Mouse (Mus musculus): ENCODE measurements around the gene Meis2. TPM values are rescaled to one million over a fixed set of nuclear protein-coding genes. Genes with fewer than 3 reads are reported as not detected.
A peak's percentile ranks its signal among the peaks of the same experiment; 100 is the strongest.

The Meis2 gene
- polyA plus RNA-seq, 1 experiment from 2014 or later = 1.4 TPM

DNA sequence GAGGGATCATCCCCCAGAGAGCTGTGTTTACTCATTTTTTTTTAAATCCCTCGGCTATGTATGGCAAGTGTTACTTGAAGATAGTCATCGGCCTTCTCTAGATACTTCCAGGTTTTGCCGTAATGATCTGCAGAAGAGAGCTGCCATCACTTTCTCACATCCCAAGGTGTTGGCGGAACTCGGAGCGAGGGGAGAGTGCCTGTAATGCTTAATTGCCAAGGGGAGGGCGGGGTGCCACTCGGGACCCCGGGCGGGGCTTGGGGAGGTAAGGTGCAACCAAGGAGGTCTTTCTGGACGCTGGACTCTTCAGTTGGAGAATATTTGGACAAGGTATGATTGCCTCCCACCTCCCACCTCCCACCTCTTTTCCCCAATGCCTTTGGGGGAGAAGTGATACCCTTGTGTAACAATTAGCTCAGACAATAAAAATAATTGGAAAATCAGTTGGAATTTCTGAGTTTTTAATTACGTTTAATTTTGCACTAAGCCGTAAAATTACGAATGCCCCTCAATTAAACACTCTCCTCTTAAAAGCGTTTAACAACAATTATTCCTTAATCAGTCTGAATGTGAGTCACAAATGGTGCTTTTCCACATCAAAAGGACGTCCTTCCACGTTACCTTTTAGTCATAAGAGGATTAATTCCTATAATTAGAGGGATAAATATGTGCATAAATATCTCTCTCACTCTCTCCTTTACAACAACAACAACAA is 9.2 kb upstream of the Meis2 start:
- no peak for ATAC-seq (ENCODE audit: insufficient read depth)
- Histone ChIP-seq H3K36me3 (replicated peaks) (no peaks in the 10 kb centered on the region), H3K27ac (replicated peaks) (no peak overlapping the region), H3K4me3 (replicated peaks) (no peak overlapping the region), H3K4me1 (replicated peaks) (peaks cover 3% of the 10 kb centered on the region; the same call in 1 of the 2 replicates), H3K9me3 (replicated peaks) (no peaks in the 10 kb centered on the region), H3K9ac (no peak overlapping the region), H3K4me2 (no peak overlapping the region; the same call in 1 of the 2 replicates), H3K27me3 (peaks cover 81% of the 10 kb centered on the region)
- WGBS (ENCODE audit: insufficient replicate concordance) = 9% methylated on average over 17 of the region's 17 CpGs

DNA sequence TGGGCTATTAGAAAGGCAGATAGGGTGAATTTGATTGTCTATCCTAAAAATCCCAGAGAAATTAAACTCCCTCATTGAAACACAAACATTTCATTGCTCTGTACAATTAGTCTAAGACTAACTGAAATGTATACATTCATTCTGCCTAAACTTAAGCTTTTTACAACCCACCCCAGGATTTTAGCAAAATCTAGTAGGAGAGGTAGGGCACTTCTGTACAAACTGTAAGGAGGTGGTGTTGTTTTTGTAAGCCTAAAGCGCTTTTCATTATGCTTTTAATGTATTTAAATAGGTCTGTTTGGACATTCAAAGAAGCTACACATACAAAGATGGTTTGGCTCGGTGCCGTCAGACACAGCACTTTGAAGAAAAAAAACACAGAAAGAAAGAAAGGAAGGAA is 8.4 kb upstream of the Meis2 start:
- H3K9me3 ChIP-seq (replicated peaks) = no peaks in the 10 kb centered on the region
- no peak overlapping the region for H3K9ac ChIP-seq
- no peaks in the 10 kb centered on the region for H3K36me3 ChIP-seq (replicated peaks)
- no peak overlapping the region for H3K4me3 ChIP-seq (replicated peaks)
- no peak overlapping the region for H3K4me2 ChIP-seq
- peaks cover 89% of the 10 kb centered on the region for H3K27me3 ChIP-seq
- H3K4me1 ChIP-seq (replicated peaks) = peaks cover 3% of the 10 kb centered on the region; the same call in 1 of the 2 replicates
- H3K27ac ChIP-seq (replicated peaks) = no peak overlapping the region
- no peak for ATAC-seq (ENCODE audit: insufficient read depth)
- WGBS (ENCODE audit: insufficient replicate concordance) = 27% methylated on average over 3 of the region's 3 CpGs

DNA sequence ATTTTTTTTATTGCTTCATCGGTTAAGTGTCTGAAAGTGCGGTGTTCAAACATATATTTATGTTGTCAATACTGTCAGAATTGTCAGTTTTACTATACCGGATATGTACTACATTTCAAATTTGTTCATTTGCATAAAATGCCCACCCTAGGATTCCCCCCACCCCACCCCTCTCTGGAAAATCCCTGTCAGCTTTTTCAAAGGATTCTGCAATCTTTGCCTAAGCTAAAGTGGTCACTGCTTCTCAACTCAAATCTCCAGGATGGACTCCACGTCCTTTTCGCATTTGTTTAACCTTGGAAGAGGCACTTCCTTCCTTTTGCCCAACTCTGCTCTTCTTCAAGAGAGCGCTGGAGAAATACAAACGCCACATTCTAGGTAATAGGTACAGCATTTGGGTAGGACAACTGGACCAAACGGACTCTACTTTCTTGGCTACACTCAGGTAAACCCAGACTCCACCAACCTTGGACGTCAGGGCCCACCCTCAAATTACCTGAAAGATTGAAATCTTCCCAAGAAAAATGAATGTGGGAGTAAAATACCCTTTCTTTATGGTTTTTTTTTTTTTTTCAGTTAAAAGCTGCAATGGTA is 7.8 kb upstream of the Meis2 start:
- Histone ChIP-seq H3K27ac (replicated peaks) (no peak overlapping the region), H3K4me3 (replicated peaks) (no peak overlapping the region), H3K9me3 (replicated peaks) (no peaks in the 10 kb centered on the region), H3K9ac (no peak overlapping the region), H3K4me1 (replicated peaks) (peaks cover 3% of the 10 kb centered on the region; the same call in 1 of the 2 replicates), H3K27me3 (peaks cover 95% of the 10 kb centered on the region), H3K36me3 (replicated peaks) (no peaks in the 10 kb centered on the region), H3K4me2 (no peak overlapping the region)
- no peak for ATAC-seq (ENCODE audit: insufficient read depth)
- WGBS (ENCODE audit: insufficient replicate concordance) = 16% methylated on average over 9 of the region's 9 CpGs

DNA sequence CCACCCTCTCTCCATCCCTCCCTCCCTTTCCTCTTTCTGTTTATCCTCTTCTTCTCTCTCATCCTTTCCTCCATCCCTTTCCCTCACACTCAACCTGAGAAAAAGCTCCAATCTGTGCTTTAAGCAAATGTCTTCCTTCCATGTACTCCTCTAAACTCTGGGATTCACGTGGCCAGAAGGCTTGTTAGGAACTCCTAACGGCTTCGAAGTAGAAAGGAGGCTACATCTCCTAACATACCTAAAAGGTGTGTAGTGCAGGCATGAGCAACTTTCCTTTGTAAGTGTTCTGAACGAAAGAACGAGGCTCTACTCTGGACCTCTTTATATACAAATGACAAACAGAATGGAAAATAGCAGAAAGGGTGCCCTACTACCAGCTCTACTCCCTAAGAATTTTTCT is 7.1 kb upstream of the Meis2 start:
- Histone ChIP-seq H3K4me2 (no peak overlapping the region), H3K9ac (no peak overlapping the region), H3K9me3 (replicated peaks) (no peaks in the 10 kb centered on the region), H3K4me3 (replicated peaks) (no peak overlapping the region), H3K4me1 (replicated peaks) (peaks cover 3% of the 10 kb centered on the region), H3K27me3 (peaks cover 99% of the 10 kb centered on the region), H3K27ac (replicated peaks) (no peak overlapping the region), H3K36me3 (replicated peaks) (no peaks in the 10 kb centered on the region)
- WGBS (ENCODE audit: insufficient replicate concordance) = 8% methylated on average over 5 of the region's 5 CpGs
- no peak for ATAC-seq (ENCODE audit: insufficient read depth)

DNA sequence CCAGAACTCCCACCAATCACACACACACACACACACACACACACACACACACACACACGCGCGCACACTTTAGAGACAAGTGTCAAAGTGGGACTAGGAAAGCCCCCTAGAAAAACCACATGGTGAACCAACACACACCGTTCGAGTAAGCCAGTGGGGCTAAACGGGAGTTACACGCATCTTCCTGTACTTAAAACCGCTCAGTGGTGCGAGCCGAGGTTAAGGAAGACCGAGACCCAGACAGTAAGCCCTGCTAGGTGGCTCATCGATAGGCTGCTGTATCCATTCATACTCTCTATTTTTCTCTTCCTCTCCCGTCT is 6.6 kb upstream of the Meis2 start:
- H3K4me2 ChIP-seq = no peak overlapping the region
- WGBS (ENCODE audit: insufficient replicate concordance) = 5% methylated on average over 13 of the region's 13 CpGs
- H3K27me3 ChIP-seq = peaks cover 99% of the 10 kb centered on the region
- no peaks in the 10 kb centered on the region for H3K9me3 ChIP-seq (replicated peaks)
- no peak for ATAC-seq (ENCODE audit: insufficient read depth)
- no peaks in the 10 kb centered on the region for H3K36me3 ChIP-seq (replicated peaks)
- no peak overlapping the region for H3K4me3 ChIP-seq (replicated peaks)
- H3K4me1 ChIP-seq (replicated peaks) = peaks cover 3% of the 10 kb centered on the region
- H3K27ac ChIP-seq (replicated peaks) = no peak overlapping the region
- no peak overlapping the region for H3K9ac ChIP-seq

DNA sequence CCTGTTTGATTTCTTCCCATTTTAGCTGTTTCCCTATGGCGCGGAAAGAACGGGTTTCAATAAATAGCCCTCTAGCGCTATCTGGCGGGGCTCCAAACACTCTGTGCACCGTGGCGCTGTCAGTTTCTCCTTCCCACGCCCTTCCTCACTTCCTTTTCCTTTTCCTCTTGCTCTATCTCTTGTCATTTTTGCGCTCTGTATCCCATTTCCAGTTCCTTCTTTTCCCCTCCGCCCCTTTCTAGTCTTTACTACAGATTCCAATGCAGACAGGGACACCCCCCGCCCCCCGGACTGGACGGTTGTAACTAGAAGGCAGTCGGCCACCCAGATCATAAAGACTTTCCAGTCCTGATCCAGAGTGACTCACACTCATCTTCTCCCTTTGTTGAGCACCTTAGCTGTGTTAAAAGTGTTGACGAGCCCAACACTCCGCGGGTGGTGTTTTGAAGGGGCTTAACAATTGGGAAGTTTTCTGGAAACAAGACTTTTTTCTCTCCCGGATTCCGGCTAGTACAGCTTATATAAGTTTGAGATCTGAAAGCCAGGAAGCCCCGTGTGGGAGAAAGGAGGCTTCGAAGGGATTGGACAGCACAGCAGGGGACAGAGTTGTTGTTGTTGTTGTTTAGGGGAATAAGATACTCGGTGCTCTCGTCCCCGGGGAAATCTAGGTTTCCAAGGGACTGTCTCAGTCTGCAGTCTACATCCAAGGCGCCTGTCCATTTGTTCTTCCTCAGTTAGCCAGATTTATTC is 6.1 kb upstream of the Meis2 start:
- 2% methylated on average over 25 of the region's 25 CpGs for WGBS (ENCODE audit: insufficient replicate concordance)
- Histone ChIP-seq H3K4me1 (replicated peaks) (peaks cover 3% of the 10 kb centered on the region), H3K36me3 (replicated peaks) (no peaks in the 10 kb centered on the region), H3K9me3 (replicated peaks) (no peaks in the 10 kb centered on the region), H3K27ac (replicated peaks) (no peak overlapping the region), H3K9ac (no peak overlapping the region), H3K27me3 (peaks cover 99% of the 10 kb centered on the region), H3K4me3 (replicated peaks) (peak overlapping the region; percentile 22; the same call in 1 of the 2 replicates), H3K4me2 (peak overlapping the region; percentile 35)
- no peak for ATAC-seq (ENCODE audit: insufficient read depth)

DNA sequence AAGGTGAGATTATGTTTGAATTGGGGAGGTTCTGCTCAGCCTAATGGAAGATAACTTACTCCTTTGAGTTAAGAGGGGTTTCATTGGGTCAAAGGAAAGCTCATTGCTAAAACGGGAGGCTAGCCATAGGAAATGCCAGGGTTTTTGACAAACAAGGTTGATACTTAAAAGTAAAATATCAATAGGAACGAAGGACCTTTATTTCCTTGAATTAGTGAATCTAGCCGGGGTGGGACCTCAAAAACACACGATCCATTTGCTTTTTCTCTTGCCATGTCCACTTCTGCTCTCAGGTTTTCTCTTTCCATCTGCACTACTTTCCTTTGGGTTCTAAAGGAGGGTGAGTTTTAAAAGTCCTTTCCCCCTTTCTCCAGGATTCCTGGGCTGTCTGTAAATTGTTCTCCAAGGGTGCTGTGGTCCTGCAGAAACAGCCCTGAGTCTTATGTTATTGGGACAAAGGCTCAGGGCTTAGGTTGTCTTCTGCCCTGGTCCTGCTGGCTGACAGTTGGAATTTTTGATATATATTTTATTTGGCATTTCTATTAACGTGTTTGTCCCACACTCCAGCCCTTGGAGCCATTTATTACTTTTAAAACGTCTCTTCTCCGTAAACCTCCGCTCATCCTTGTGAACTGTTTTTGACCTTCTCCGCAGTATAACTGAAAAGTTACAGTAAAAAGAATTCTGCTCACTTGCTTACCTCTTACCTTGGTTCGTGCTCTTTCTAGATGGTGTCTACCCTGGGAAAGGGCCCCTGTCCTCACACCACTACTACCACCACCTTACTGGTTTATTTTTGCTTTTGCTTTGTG is 5.2 kb upstream of the Meis2 start:
- Histone ChIP-seq H3K27me3 (peaks cover 99% of the 10 kb centered on the region), H3K9ac (no peak overlapping the region), H3K9me3 (replicated peaks) (no peaks in the 10 kb centered on the region), H3K36me3 (replicated peaks) (no peaks in the 10 kb centered on the region), H3K4me3 (replicated peaks) (no peak overlapping the region), H3K27ac (replicated peaks) (no peak overlapping the region), H3K4me1 (replicated peaks) (peaks cover 3% of the 10 kb centered on the region), H3K4me2 (no peak overlapping the region)
- ATAC-seq (ENCODE audit: insufficient read depth) = no peak
- WGBS (ENCODE audit: insufficient replicate concordance) = 23% methylated on average over 10 of the region's 10 CpGs

DNA sequence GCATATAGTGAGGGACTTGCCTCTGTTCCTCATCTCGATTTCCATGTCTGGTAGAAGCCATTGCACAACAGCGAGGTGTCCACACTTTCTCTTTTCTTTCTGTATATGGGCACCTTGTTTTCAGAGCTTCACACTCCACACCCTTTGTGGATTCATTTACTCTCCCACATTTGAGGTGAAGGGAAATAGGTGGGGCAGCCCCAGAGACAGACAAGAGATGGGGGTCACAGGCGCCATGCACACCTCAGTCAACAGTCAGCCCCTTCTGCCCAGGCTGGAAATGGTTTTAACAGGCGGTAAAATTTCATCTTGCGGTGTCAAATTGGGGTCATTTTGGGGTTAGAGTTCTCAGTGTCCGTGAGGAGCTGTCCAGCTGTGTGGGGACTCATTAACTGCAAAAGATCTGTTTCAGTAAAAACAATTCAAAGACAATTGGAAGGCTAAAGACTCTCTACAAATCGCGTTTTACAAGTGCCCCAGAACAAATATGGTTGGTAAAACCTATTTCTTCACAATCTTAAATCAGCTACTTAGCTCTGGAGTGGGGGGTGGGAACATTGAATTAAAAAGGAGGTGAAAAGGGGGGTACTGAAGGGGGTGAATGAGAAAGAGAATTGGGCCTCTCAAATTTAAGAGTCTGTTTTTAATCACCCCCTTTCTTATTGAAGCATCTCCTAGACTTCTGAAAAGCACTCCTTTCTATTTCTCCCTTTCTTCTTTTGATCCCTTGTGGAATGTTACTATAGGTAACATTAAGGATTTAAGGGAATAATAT is 4.0 kb upstream of the Meis2 start:
- 17% methylated on average over 8 of the region's 8 CpGs for WGBS (ENCODE audit: insufficient replicate concordance)
- Histone ChIP-seq H3K27ac (replicated peaks) (no peak overlapping the region), H3K4me2 (0 out of 2 replicates have a peak overlapping the region, but pooled peaks have one; percentile 5), H3K9me3 (replicated peaks) (no peaks in the 10 kb centered on the region), H3K9ac (no peak overlapping the region), H3K4me3 (replicated peaks) (no peak overlapping the region), H3K36me3 (replicated peaks) (no peaks in the 10 kb centered on the region), H3K27me3 (peaks cover 99% of the 10 kb centered on the region), H3K4me1 (replicated peaks) (no peaks in the 10 kb centered on the region; the same call in none of the 2 replicates)
- no peak for ATAC-seq (ENCODE audit: insufficient read depth)

DNA sequence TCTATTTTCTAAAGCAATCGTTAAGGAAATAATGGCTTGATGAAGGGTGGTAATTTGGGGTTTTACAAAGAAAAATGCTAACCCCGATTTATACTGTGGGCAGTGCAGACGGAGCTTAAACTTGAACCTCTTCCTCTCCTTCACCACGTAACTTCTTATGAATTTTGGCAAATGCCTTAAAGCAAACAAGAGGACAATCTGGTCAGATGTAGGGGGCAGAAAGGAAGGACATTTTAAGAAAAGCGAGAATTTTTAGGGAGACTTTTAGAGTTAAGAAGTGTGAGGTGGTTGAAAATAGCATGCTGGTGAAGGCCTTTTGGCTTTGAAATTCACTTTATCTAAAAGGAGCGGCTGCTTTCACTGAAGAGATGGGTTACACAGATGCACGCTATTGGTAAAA is 3.3 kb upstream of the Meis2 start:
- Histone ChIP-seq H3K4me2 (no peak overlapping the region), H3K4me1 (replicated peaks) (no peaks in the 10 kb centered on the region; the same call in none of the 2 replicates), H3K9ac (no peak overlapping the region), H3K4me3 (replicated peaks) (no peak overlapping the region), H3K27me3 (peaks cover 99% of the 10 kb centered on the region), H3K27ac (replicated peaks) (no peak overlapping the region), H3K36me3 (replicated peaks) (no peaks in the 10 kb centered on the region), H3K9me3 (replicated peaks) (no peaks in the 10 kb centered on the region)
- 29% methylated on average over 7 of the region's 7 CpGs for WGBS (ENCODE audit: insufficient replicate concordance)
- ATAC-seq (ENCODE audit: insufficient read depth) = no peak

DNA sequence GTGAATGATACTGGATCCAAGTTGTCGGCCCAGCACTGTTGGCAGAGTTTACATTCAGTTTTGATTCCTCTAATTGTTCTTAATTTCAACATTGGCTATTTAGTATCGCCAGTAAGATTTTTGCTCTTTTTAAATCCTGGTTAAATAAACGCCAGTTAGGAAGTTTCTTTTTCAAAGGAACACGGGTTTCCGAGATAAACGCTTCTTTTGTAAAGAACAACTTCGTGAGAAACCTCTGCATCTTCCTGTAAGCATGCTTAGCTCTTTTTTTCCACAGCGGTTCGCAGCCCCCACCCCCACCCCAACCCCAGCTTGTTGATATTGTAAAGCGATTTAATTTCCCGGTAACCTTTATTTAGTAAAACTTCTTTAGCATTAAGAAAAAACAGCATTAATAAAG is 2.8 kb upstream of the Meis2 start:
- H3K9me3 ChIP-seq (replicated peaks) = no peaks in the 10 kb centered on the region
- no peak for ATAC-seq (ENCODE audit: insufficient read depth)
- WGBS (ENCODE audit: insufficient replicate concordance) = 11% methylated on average over 11 of the region's 11 CpGs
- no peaks in the 10 kb centered on the region for H3K36me3 ChIP-seq (replicated peaks)
- no peaks in the 10 kb centered on the region; the same call in none of the 2 replicates for H3K4me1 ChIP-seq (replicated peaks)
- H3K4me3 ChIP-seq (replicated peaks) = 0 out of 2 replicates have a peak overlapping the region, but pooled peaks have one; percentile 7
- H3K9ac ChIP-seq = no peak overlapping the region
- no peak overlapping the region for H3K4me2 ChIP-seq
- H3K27me3 ChIP-seq = peaks cover 99% of the 10 kb centered on the region
- H3K27ac ChIP-seq (replicated peaks) = no peak overlapping the region
